Mouse (Mus musculus) midbrain, embryonic 14.5 days (tissue): ENCODE results near the gene Casq2. TPM values are rescaled to one million over a fixed set of nuclear protein-coding genes. Genes with fewer than 3 reads are reported as not detected.

Source experiments
- ATAC-seq: fragments of 200-750 bp; cut with Nextera tagmentation; 2 replicates; pipeline ENCODE4 v1.8.0; 2017; ENCODE audit warnings: moderate number of reproducible peaks, moderate library complexity; ENCODE audit not compliant: low FRiP score, low TSS enrichment
- DNase-seq: peaks from one replicate; pipeline ENCODE4 v3.0.0-alpha.2; 2015
- H3K27ac ChIP-seq: fragments of 300-500 bp; sonication (generic); replicated peaks from 2 replicates; pipeline ENCODE4 v1.5.1; 2014; ENCODE audit warnings: mild to moderate bottlenecking, low read depth, low read length, moderate library complexity
- H3K27me3 ChIP-seq: fragments of 300-500 bp; sonication (generic); 2 replicates; pipeline ENCODE4 v1.6.1; 2014; ENCODE audit warnings: low read length, control low read depth, mixed read lengths; ENCODE audit not compliant: control insufficient read depth, insufficient read depth
- H3K36me3 ChIP-seq: fragments of 300-500 bp; sonication (generic); 2 replicates; pipeline ENCODE4 v1.6.1; 2014; ENCODE audit warnings: low read length, control low read depth; ENCODE audit not compliant: control insufficient read depth, insufficient read depth
- H3K4me1 ChIP-seq: fragments of 300-500 bp; sonication (generic); 2 replicates; pipeline ENCODE4 v1.6.1; 2014; ENCODE audit warnings: mild to moderate bottlenecking, antibody characterized with exemption, low read length, control low read depth; ENCODE audit not compliant: control insufficient read depth, insufficient read depth
- H3K4me2 ChIP-seq: fragments of 300-500 bp; sonication (generic); 2 replicates; pipeline ENCODE4 v1.6.1; 2014; ENCODE audit warnings: mild to moderate bottlenecking, low read length, moderate library complexity
- H3K4me3 ChIP-seq: fragments of 300-500 bp; sonication (generic); replicated peaks from 2 replicates; pipeline ENCODE4 v1.5.1; 2014; ENCODE audit warnings: low read depth, low read length
- H3K9ac ChIP-seq: fragments of 300-500 bp; sonication (generic); replicated peaks from 2 replicates; pipeline ENCODE4 v1.6.1; 2014; ENCODE audit warnings: mild to moderate bottlenecking, low read length, moderate library complexity
- H3K9me3 ChIP-seq: fragments of 300-500 bp; sonication (generic); 2 replicates; pipeline ENCODE4 v1.6.1; 2016; ENCODE audit warnings: low read length, control low read depth, mixed read lengths; ENCODE audit not compliant: control insufficient read depth
- WGBS: fragments of 180-500 bp; shearing (Covaris S2); extraction: QIAGEN DNeasy Blood & Tissue Kit; methylation state at CpG from one replicate; pipeline ENCODE4 v1.1.7; 2014; 5-methylcytosine and 5-hydroxymethylcytosine counted together
- polyA plus RNA-seq: library from polyadenylated mRNA; unstranded; fragments of >200 nt; fragmentation: Nextera tagmentation; extraction: Ambion mirVana; gene quantifications from 2 replicates; pipeline ENCODE4 v1.2.1, GENCODE M21; 2014

Casq2 gene
- polyA plus RNA-seq, 1 experiment from 2014 or later, result 0.16 TPM

- ATAC-seq (no peak), DNase-seq (peak; percentile 35)
- Histone ChIP-seq H3K27ac (no peak overlapping the region), H3K27me3 (no peaks in the 10 kb centered on the region), H3K9ac (no peak overlapping the region), H3K9me3 (no peaks in the 10 kb centered on the region), H3K4me1 (no peaks in the 10 kb centered on the region), H3K4me2 (no peak overlapping the region), H3K4me3 (no peak overlapping the region), H3K36me3 (no peaks in the 10 kb centered on the region)
- WGBS, result 21% methylated on average over 10 of the region's 10 CpGs
Observed at GRCm38 (mm10) chr3:102135389-102136113, 49.3 kb downstream of the Casq2 start.

- H3K4me3 ChIP-seq, result no peak overlapping the region
- no peaks in the 10 kb centered on the region for H3K9me3 ChIP-seq
- H3K4me2 ChIP-seq, result no peak overlapping the region
- DNase-seq (peak; percentile 72), ATAC-seq (peak; percentile 29; the same call in 1 of the 2 replicates)
- H3K27me3 ChIP-seq, result no peaks in the 10 kb centered on the region
- H3K4me1 ChIP-seq, result no peaks in the 10 kb centered on the region
- no peak overlapping the region for H3K9ac ChIP-seq
- peak overlapping the region; percentile 66 for H3K27ac ChIP-seq
- H3K36me3 ChIP-seq, result no peaks in the 10 kb centered on the region
- 63% methylated on average over 10 of the region's 10 CpGs for WGBS
Observed at GRCm38 (mm10) chr3:102137158-102137557, 50.9 kb downstream of the Casq2 start.

- Histone ChIP-seq H3K4me1 (no peaks in the 10 kb centered on the region), H3K9me3 (no peaks in the 10 kb centered on the region), H3K27me3 (no peaks in the 10 kb centered on the region), H3K9ac (no peak overlapping the region), H3K4me2 (no peak overlapping the region), H3K4me3 (no peak overlapping the region), H3K36me3 (no peaks in the 10 kb centered on the region), H3K27ac (no peak overlapping the region)
- no peak for DNase-seq
- ATAC-seq, result no peak
- WGBS, result 29% methylated on average over 6 of the region's 6 CpGs
Observed at GRCm38 (mm10) chr3:102138899-102139298, 52.7 kb downstream of the Casq2 start.

GRCm38 (mm10) chr3:102140606-102141005 is 54.4 kb downstream of the Casq2 start:
- DNase-seq, result no peak
- 91% methylated on average over 6 of the region's 6 CpGs for WGBS

GRCm38 (mm10) chr3:102141451-102141850 is 55.2 kb downstream of the Casq2 start:
- Histone ChIP-seq H3K4me2 (no peak overlapping the region), H3K36me3 (no peaks in the 10 kb centered on the region), H3K27ac (no peak overlapping the region), H3K27me3 (no peaks in the 10 kb centered on the region), H3K9me3 (no peaks in the 10 kb centered on the region), H3K4me1 (no peaks in the 10 kb centered on the region; the same call in 1 of the 2 replicates), H3K9ac (no peak overlapping the region), H3K4me3 (no peak overlapping the region)
- DNase-seq (no peak), ATAC-seq (no peak)
- 68% methylated on average over 2 of the region's 2 CpGs for WGBS

More at GRCm38 (mm10) chr3:102140606-102141005, 54.4 kb downstream of the Casq2 start:
- H3K4me2 ChIP-seq, result no peak overlapping the region
- H3K9me3 ChIP-seq, result no peaks in the 10 kb centered on the region
- H3K4me1 ChIP-seq, result no peaks in the 10 kb centered on the region
- no peak overlapping the region for H3K9ac ChIP-seq
- H3K36me3 ChIP-seq, result no peaks in the 10 kb centered on the region
- H3K4me3 ChIP-seq, result no peak overlapping the region
- H3K27ac ChIP-seq, result no peak overlapping the region
- no peaks in the 10 kb centered on the region for H3K27me3 ChIP-seq
- no peak for ATAC-seq

- H3K9me3 ChIP-seq, result no peaks in the 10 kb centered on the region
- H3K27ac ChIP-seq, result no peak overlapping the region
- ATAC-seq (no peak), DNase-seq (no peak)
- no peak overlapping the region for H3K4me3 ChIP-seq
- H3K4me2 ChIP-seq, result no peak overlapping the region
- no peaks in the 10 kb centered on the region for H3K27me3 ChIP-seq
- no peaks in the 10 kb centered on the region for H3K36me3 ChIP-seq
- WGBS, result 42% methylated on average over 6 of the region's 6 CpGs
- H3K9ac ChIP-seq, result no peak overlapping the region
- no peaks in the 10 kb centered on the region; the same call in 1 of the 2 replicates for H3K4me1 ChIP-seq
Observed at GRCm38 (mm10) chr3:102141893-102142292, 55.7 kb downstream of the Casq2 start.

- H3K27ac ChIP-seq, result no peak overlapping the region
- H3K4me2 ChIP-seq, result no peak overlapping the region
- 96% methylated on average over 4 of the region's 4 CpGs for WGBS
- DNase-seq, result no peak
- H3K27me3 ChIP-seq, result no peaks in the 10 kb centered on the region
- H3K9ac ChIP-seq, result no peak overlapping the region
- H3K36me3 ChIP-seq, result no peaks in the 10 kb centered on the region
- no peak overlapping the region for H3K4me3 ChIP-seq
- H3K4me1 ChIP-seq, result peaks cover 8% of the 10 kb centered on the region; the same call in 1 of the 2 replicates
- no peaks in the 10 kb centered on the region for H3K9me3 ChIP-seq
- ATAC-seq, result no peak
Observed at GRCm38 (mm10) chr3:102142947-102143346, 56.7 kb downstream of the Casq2 start.

GRCm38 (mm10) chr3:102143536-102143935 is 57.3 kb downstream of the Casq2 start:
- Histone ChIP-seq H3K4me2 (no peak overlapping the region), H3K27me3 (no peaks in the 10 kb centered on the region), H3K4me3 (no peak overlapping the region), H3K4me1 (peaks cover 8% of the 10 kb centered on the region; the same call in 1 of the 2 replicates), H3K27ac (no peak overlapping the region), H3K36me3 (no peaks in the 10 kb centered on the region), H3K9ac (no peak overlapping the region), H3K9me3 (no peaks in the 10 kb centered on the region)
- ATAC-seq (no peak), DNase-seq (no peak)
- WGBS, result 91% methylated on average over 3 of the region's 3 CpGs

GRCm38 (mm10) chr3:102144401-102144800 is 58.2 kb downstream of the Casq2 start:
- peaks cover 8% of the 10 kb centered on the region; the same call in 1 of the 2 replicates for H3K4me1 ChIP-seq
- ATAC-seq (no peak), DNase-seq (no peak)
- no peak overlapping the region for H3K4me2 ChIP-seq
- H3K27me3 ChIP-seq, result no peaks in the 10 kb centered on the region
- no peak overlapping the region for H3K9ac ChIP-seq
- WGBS, result 96% methylated on average over 4 of the region's 4 CpGs
- no peak overlapping the region for H3K4me3 ChIP-seq
- H3K27ac ChIP-seq, result no peak overlapping the region
- H3K9me3 ChIP-seq, result no peaks in the 10 kb centered on the region
- H3K36me3 ChIP-seq, result no peaks in the 10 kb centered on the region
